Mouse (Mus musculus): Measurements from ENCODE around the gene Rpap1.

Gene Rpap1

DNA sequence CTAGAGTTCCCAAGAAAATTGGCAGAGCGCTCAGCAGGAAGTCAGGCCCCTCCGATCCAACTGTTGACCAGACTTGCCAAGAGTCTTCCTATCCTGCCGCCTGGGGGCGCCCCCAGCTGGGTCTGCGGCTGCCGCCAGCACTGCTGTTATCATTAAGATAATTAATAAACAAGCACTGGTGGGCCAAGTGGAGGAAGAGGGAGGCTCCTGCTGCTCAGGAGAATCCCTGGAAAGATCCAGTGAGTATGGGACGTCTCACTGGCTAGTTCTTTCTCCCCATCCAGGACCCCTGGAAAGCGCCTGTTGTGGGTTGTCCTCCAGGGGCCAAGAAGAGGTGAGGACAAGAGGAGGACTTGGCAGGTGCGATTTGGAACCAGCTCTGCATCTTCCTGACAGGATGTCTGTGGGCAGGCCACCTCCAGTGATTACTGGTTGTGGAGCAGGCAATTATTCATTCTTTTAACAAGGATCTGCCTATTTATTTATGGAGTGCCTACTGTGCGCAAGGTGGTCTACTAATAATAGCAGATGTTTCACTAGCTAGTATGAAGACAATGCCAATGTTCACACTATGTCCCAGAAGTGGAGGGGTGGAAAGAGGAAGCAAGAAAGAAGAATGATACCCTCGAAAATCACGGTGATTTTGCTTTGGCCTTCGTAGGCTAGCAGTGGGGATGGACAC, 11.1 kb upstream of the Rpap1 start:
- DNase-seq, result peak; percentile 83

DNA sequence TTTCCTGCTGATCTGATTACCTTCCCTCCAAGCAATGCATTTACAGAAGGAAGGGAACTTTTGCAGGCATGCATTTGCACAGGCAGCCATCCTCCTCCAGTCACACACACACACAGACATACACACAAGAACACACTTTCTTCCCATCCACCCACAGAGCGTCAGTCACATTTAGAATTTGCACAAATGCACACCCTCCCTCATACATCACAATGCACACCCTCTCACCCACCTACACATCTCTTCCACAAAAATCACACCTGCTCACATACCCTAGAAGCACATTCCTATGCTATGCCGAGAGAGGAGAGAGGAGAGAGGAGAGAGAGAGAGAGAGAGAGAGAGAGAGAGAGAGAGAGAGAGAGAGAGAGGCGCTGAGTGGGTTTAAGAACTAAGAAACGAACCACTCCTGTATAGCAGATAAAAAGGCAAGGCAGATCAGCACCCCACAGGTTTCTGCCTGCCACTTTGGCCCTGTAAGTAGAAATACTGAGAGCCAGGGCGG, 10.0 kb upstream of the Rpap1 start, which contains the start of gene Tyro3:
TSS of gene Tyro3 (plus strand) at position 455 of the 505 bp plus-strand sequence.
- DNase-seq, result no peak

DNA sequence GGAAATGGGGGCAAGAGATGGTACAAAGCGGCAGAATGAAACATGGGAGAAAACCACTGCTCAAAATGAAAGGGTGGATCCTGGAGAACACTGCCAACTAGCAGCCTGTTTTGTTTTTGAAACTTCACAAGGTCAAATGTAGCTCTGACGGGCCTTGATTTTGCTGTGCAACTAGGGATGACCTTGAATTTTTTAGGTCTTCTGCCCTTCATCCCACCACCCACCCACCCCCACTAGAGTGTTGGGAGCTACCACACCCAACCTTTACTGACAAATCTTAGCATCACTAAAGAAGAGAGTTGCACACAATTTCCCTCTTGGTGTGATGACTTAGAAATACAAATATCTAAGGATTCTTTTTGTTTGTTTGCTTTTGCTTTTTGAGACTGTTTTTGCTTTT, 2.7 kb upstream of the Rpap1 start:
- DNase-seq, result no peak

DNA sequence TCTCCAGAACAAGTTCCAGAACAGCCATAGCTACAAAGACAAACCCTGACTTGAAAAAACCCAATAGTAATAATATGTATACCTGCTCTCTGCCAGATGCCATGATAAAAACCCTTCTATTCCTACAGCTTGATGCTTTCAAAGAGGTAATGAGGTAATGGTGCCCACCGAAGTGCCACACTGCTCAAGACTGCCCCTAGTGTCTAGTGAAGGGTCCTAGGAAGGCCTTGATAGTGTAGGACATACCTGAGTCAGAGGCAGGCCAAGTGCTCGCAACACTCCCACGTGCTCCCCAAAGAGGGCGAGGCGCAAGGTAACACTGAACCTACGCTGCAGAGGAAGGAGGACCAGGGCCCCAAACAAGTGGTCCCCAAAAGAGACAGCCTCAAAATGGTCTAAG, 20.1 kb downstream of the Rpap1 start:
- DNase-seq, result no peak

DNA sequence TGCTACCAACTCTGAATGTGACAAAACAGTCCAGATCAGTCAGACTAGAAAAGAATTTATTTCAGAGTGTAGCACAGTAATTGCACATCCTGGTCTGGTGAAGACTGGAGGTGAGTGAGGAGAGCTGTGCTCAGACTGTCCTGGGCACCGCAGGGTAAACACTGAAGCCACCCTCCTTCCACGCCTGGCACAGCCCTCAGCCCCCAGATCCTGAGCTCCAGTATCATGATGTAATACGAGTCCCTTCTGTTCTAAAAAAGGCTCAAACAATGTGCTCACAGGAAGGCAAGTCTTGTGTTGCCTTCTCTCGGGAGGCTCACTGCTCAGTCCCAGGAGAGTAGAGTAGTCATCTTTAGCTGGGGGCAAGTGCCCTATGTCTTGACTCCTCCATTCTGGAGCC, 23.4 kb downstream of the Rpap1 start:
- no peak for DNase-seq

DNA sequence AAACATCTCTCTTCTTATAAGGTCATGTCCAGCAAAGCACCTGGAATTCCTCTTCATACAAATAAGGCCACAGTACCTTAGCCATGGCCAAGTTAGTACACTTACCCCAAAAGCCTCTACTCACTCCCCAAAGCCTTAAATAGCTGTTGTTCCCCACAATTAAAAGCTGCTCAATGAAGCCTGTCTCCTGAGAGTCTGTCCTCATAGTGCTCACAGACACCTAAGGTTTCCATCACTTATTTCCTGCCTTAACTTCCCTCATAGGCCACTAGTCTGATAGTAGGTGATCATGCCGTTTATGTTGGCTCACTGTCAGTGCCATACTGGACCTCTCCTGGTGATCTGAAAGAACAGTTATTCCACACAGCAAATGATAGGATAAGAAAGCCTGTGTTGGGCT, 25.1 kb downstream of the Rpap1 start:
- no peak for DNase-seq

DNA sequence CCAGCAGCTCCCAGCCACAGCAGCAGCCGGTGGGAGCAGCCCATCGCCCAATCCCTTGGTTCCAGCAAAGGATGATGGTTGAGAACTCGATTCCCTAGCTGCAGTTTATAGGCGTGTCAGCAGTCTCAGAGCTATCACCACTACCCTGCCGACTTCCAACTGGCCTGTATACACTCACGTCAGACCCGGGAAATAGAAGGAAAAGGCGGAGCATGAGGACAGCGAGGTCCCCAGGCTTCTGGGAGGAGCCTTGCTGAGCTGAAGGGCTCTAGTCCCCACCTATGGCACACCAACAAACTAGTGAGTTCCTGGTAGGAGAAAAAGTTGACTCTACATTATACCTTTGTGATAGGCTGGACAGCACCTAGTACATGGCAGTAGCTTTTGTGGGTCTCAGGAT, 27.1 kb downstream of the Rpap1 start, which contains the start of gene Ltk:
TSS of gene Ltk (minus strand) at position 181 of the 400 bp plus-strand sequence.
- no peak for DNase-seq

DNA sequence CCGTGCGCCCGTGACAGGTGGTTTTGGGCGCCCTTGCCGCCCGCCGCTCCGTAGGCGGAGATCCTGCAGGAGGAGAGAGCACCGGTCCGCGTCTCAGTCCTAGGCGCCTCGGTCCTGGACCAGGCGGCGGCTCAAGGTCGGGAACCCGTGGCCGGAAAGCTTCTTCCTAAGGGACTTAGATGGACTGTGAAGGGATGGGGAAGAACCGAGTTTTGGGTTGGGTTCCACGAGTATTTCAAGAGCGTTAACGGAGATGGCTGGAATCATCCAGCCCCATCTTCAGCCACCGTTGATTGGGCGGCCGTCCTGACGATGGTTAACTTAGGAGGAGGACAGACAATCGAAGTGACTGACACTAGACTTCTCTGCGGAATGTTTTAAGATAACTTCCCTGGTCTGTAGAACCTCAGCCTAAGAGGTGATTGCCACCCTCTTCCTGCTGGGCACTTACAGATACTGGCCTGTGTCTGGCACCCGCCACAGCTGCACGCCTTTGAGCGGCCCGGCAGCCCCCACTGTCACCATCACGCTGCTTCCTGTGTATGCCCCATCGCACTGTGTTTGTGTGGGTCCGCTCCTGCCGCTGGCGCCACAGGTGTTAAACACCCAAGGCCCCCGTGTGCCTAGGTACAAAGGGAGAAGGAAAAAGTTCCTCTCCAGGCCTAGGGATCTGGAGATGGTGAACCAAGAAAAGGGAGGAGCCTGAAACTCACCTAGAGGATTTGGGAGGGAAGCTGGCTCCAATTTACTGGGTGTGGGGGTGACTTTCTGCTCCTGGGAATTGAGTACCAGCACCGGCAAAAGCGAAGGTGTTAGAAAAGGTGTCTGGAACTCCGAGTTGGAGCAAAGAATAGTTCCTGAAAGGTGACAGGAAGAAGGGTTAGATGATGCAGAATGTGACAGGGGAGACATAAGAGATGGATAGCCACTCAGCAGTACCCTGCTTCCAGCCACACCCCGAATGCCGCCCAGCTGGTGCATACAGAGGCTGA, 28.2 kb downstream of the Rpap1 start:
- DNase-seq, result peak; percentile 11

DNA sequence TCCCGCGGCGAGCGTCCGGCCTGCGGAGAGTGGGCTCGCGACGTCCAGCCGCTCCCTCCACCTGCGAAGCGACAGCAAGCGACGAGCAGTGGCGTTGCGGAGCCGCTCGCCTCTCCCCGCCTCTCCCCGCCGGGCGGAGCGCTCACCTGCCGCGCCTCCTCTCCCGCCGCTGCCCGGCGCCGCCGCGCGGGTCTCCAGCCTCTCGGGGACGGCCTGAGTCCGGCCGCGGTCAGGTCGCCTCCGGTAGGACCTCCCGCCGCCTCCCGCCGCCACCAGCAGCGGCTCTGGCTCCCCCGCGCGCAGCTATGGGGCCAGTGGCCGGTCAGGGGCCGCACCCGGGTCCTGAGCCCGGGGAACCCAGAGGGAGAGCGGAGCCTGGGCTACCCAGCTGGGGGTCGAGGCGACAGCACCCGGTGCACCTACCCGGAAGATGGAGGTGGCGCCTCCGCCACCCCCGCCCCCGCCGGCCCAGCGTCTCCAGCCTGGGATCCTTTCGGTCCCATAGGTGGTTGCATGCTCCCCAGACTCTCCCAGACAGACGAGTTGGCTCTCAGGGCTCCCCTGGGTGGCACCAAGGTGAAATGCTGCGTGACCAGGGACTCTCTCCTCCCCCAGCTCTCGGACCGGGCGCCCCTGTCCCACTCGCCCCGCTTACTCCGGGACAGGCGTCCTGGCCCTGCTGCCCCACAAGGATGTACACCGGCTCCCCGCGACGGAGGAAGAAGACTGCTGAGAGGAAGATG, 29.1 kb downstream of the Rpap1 start:
- DNase-seq, result peak; percentile 34

DNA sequence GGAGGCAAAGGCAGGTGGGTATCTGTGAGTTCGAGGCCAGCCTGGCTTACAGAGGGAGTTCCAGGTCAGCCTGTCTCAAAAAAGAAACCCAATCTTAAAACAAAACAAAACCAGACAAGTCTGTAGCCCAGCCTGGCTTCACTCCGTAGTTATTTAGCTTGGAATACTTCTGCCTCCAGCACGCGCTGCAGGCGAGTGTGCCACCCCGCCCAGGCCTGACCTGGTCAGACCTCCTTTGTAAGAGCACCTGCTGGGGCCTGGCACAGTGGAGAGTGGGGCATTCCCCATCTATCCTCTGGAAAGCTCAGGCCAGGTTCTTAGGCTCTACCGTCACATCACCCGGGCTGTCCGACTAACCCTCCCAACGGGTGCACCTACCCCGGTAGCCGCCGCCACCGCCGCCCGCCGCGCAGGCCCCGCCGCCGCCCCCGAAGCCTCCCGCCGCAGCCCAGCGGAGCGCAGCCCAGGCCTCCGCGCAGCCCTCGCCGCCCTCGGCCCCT, 29.7 kb downstream of the Rpap1 start:
- no peak for DNase-seq

DNA sequence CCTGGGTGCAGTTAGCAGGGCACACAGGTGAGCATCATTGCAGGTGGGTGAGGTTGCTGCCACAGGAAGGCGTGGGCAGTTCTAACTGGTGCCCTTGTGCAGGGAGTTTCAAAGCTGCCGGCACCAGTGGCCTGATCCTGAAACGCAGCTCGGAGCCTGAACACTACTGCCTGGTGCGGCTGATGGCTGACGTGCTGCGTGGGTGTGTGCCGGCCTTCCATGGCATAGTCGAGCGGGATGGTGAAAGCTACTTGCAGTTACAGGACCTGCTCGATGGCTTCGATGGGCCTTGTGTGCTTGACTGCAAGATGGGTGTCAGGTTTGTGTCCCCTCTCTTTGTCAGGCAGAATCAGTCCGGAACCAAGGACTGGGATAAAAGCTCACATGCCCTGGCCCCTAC, 38.1 kb downstream of the Rpap1 start:
- DNase-seq, result no peak

DNA sequence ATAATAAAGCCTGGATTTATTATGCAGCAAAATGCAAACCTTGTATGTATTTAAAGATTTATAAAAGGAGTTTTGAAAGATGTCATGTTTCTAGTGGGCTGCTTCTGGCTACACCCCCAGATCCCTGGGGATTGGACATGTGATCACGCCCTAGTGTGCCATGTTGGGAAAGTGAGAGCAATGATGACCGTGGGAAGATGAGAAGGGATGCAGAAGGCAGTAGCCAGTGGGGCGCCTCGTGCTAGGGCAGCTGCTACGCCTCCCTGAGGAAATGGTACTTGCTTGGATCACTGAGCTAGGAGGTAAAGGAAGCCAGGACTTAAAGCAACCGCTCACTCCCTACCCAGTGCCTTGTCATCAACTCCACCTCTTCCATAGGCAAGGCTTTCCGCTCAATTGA, 39.8 kb downstream of the Rpap1 start:
- no peak for DNase-seq

DNA sequence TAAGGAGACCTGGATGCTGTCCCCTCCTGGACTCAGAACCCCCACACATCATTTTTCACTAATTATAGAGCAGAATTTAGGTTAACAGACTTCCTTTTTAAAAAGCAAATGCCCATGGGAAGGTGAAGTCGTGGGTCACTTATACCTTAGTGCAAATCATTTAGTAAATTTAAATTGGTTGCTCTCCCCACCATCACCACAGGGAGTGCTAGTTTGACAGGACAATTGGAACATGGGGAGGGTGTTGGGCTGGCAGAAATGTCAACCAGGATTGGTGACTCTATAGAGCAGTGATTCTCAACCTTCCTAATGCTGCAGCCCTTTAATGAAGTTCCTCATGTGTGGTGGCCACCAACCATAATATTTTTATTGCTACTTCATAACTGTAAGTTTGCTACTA, 42.1 kb downstream of the Rpap1 start:
- peak; percentile 24 for DNase-seq

DNA sequence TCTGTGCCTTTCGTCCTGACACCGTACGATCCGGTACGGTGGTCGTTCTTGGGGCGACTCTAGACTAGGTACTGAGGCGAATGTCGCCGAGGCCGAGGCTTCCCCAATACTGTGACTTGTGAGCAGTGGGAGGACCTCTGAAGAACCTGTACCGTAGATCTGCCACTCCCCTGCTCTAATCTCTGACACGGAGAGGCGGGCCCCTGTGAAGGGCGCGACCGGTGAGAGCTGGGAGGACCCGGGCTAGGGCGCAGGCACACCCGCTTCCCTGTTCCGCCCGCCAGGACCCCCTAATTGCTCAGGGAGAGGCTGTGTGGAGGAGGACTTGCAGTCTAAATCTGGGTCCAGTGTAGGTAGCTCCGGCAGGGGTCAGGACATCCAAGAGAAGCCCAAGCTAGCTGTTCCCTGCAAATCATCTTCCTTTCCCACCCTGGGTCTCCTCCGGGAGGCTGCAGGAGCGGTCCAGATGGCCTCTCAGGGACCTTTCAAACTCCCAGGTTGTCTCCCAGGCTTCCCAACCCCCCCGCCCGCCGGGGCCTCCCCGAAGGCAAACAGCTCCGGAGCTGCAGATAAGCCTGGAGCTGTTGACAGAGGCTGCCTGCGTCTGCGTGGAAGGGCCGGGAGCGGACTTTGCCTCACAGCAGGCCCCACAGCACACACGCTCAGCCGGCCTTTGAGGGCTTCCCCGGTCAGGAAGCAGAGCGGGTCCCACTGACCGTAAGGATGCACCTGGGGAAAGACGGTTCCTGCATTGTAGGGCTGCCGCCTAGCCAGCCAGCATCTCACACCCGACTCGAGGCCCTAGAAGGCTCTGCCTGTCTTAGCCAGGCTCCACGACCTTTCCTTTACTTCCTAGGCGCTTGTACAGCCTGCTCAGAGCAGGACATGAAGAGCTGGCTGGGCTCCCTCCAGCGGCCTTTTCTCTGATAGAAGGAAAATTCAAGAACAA, 42.9 kb downstream of the Rpap1 start:
- peak; percentile 24 for DNase-seq

DNA sequence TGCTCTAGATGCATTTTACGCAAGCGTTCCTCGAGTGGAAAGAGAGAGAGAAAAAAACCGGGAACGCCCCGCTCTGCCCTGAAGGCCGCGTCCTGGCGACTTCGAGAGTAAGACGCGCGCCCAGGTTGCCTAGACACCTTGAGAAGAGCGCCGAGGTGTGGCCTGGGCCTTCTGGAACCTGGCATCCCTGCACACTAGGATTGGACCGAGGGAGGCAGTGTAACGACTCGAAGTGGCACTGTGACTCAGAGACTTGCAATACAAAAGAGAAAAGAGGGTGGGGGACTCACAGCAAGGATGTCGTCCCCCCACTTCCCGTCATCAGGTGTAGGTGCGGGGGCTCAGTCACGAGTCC, 43.6 kb downstream of the Rpap1 start:
- peak; percentile 28 for DNase-seq

DNA sequence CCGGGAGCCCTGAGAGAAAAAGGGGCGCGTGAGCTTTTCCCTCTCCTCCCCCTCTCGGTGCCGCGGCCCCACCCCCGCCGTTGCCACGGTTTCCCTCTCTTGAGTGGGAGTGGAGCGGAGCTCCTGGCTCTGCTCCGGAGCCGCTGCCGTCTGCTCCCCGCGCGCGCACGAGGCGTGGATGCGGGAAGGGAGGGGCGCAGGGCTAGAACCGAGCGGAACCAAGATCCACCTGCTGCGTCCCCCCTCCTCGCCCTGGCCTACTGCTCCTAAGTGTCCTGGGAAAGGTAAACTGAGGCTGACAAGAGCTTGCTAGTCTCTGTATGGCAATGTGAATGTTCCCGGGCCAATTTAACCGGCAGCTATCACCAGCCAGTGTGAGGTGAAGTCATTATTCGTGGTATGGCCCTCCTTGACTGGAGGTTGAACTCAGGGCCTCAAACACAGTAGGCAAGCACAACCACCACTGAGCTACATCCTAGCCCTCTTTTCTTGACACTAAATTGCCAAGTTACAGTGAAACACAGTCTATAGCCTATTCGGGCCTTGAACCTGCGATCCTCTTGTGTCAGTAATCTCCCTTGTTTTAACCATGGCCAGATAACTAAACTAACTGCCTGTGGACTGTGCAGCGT, 44.0 kb downstream of the Rpap1 start:
- no peak for DNase-seq

DNA sequence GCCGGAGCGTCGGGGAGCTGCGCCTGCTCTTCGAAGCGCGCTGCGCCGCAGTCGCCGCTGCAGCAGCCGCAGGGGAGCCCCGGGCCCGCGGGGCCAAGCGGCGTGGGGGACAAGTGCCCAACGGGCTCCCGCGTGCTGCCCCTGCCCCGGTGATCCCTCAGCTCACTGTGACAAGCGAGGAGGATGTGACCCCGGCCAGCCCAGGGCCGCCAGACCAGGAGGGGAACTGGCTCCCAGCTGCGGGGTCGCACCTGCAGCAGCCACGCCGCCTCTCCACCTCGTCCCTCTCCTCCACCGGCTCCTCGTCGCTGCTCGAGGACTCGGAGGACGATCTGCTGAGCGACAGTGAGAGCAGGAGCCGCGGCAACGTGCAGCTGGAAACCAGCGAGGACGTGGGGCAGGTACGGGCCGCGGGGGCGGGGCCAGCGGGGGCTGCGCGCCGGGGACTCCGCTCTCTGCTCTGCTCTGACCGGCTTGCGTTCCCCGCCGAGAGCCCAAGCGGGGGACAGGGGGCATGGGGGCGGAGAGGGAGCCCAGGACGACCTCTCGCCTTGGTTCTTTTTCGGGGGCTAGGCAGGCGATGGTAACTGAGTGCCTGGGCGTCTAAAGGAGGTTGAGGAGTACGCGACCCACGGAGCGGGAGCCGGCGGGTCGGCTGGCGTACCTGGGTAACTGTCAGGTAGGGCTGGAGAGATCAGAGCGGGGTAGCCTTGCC, 44.7 kb downstream of the Rpap1 start:
- DNase-seq, result peak; percentile 21

DNA sequence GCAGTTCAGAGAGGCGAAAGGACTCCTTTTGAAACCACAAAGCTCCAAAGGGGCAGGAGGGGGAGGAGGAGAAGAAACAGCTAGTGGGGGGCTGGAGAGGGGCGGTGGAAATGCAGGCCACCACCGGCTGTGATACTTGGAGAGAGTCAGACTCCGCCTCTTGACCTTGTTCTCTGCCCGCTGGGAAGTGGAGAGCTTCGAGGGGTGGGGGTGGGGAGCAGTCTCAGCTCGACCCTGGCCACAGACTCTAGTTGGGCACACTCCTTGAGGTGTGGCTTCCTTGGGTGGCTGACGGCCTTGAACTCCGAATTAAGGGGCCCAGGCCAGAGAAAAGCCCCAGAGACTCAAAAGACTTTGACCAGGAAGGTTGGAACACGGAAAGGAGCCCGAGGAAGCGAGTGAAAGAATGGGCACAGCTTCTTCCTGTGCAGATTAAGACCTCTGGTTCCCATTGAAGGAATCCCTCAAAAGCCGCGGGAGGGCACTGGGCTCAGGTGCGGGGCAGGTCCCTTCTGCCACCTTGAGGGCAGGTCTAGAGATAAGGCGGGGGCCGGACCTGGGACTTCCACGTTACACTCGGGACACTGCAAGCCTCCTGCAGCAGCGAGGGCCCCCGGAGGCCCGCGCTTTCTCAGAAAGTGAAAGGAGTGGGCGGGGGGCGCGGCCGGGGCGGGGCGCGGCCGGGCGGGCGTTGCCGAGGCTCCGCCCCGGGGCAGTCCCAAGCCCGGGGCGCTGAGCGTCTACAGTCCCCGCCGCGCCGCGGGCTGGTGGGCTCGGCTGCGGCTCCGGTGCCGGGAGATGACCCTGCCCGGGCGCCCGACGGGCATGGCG, 45.5 kb downstream of the Rpap1 start, which contains the start of gene Itpka:
TSS of gene Itpka (plus strand) at position 757 of the 831 bp plus-strand sequence.
- peak; percentile 62 for DNase-seq

DNA sequence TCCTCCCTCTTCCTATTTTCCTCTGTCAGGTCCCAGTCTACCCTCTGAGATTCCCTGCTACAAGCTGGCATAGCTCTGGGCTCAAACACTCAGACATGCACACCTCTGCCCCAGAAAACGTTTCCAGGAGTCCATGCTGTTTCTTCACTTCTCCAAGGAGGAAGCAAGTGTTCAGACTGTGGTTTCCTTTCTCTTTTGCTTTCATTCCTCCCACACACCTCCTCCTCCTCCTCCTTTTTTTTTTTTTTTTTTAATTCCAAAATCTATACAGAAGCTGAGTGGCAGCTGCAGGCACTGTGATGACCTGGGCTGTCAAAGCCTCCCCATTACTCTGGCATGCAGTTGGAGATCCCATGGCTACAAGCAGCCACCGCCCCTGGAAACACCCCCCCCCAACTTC, 46.8 kb downstream of the Rpap1 start:
- no peak for DNase-seq
